Mouse (Mus musculus) myocyte (in vitro differentiated cells): ENCODE measurements around the gene Olfr279. TPM values are rescaled to one million over a fixed set of nuclear protein-coding genes. Genes with fewer than 3 reads are reported as not detected.
"Not testable (repeated sequence)": the region's sequence is repeated elsewhere in the genome, so short reads cannot be mapped to it uniquely, and the experiment has no call there.

Source experiments
- H3K27me3 ChIP-seq: one replicate; pipeline ENCODE4 v1.6.1; 2011; ENCODE audit not compliant: control insufficient read depth, insufficient read depth, insufficient read length
- H3K36me3 ChIP-seq: one replicate; pipeline ENCODE4 v1.6.1; 2011; ENCODE audit not compliant: control insufficient read depth, insufficient read depth
- H3K4me2 ChIP-seq: one replicate; pipeline ENCODE4 v1.6.1; 2011; ENCODE audit warnings: low read depth, control low read depth
- H3K4me3 ChIP-seq: one replicate; pipeline ENCODE4 v1.5.1; 2011; ENCODE audit warnings: mild to moderate bottlenecking, control low read depth, moderate library complexity
- H3K79me2 ChIP-seq: one replicate; pipeline ENCODE4 v1.6.1; 2011; ENCODE audit not compliant: control insufficient read depth, insufficient read depth
- H3ac ChIP-seq: one replicate; pipeline ENCODE4 v1.6.1; 2011; ENCODE audit not compliant: control insufficient read depth, insufficient read length
- CEBPB ChIP-seq: IDR thresholded peaks from 2 replicates; pipeline ENCODE4 v1.6.1; 2011; ENCODE audit warnings: mild to moderate bottlenecking, moderate library complexity; ENCODE audit not compliant: poor library complexity, insufficient read depth, severe bottlenecking
- E2F4 ChIP-seq: IDR thresholded peaks from one replicate; pipeline ENCODE4 v1.6.1; 2011; ENCODE audit warnings: mild to moderate bottlenecking, control low read depth, moderate library complexity; ENCODE audit not compliant: insufficient read depth
- MAX ChIP-seq: IDR thresholded peaks from one replicate; pipeline ENCODE4 v1.6.1; 2011; ENCODE audit warnings: low read depth, mild to moderate bottlenecking, control low read depth
- MYOD1 ChIP-seq, 3 experiments: IDR thresholded peaks; one replicate each; pipeline ENCODE4 v1.6.1; 2011; ENCODE audit warnings: control low read depth in 2 of 3, low read depth in 2 of 3, mild to moderate bottlenecking in 2 of 3, moderate library complexity in 1 of 3; ENCODE audit not compliant: insufficient read length in 2 of 3, control insufficient read depth in 1 of 3
- MYOG ChIP-seq, 3 experiments: IDR thresholded peaks; one replicate each; pipeline ENCODE4 v1.6.1; 2011; ENCODE audit warnings: control low read depth in 2 of 3, low read depth in 2 of 3, mild to moderate bottlenecking in 2 of 3; ENCODE audit not compliant: insufficient read length in 2 of 3, control insufficient read depth in 1 of 3, insufficient read depth in 1 of 3
- POLR2A ChIP-seq: IDR thresholded peaks from one replicate; pipeline ENCODE4 v1.6.1; 2011; ENCODE audit warnings: low read depth, mild to moderate bottlenecking, control low read depth, moderate library complexity; ENCODE audit not compliant: insufficient read length
- POLR2AphosphoS2 ChIP-seq: IDR thresholded peaks from one replicate; pipeline ENCODE4 v1.6.1; 2011; ENCODE audit warnings: low read depth, control low read depth; ENCODE audit not compliant: insufficient read length
- REST ChIP-seq: IDR thresholded peaks from one replicate; pipeline ENCODE4 v1.6.1; 2011; ENCODE audit warnings: mild to moderate bottlenecking, control low read depth, moderate library complexity; ENCODE audit not compliant: insufficient read depth, insufficient read length
- SRF ChIP-seq: IDR thresholded peaks from one replicate; pipeline ENCODE4 v1.6.1; 2011; ENCODE audit warnings: low read depth; ENCODE audit not compliant: control insufficient read depth, insufficient read length
- TCF12 ChIP-seq: IDR thresholded peaks from one replicate; pipeline ENCODE4 v1.6.1; 2011; ENCODE audit warnings: mild to moderate bottlenecking, control low read depth; ENCODE audit not compliant: poor library complexity, insufficient read depth, severe bottlenecking
- TCF3 ChIP-seq: IDR thresholded peaks from one replicate; pipeline ENCODE4 v1.6.1; 2011; ENCODE audit warnings: low read depth, control low read depth; ENCODE audit not compliant: insufficient read length
- USF1 ChIP-seq: IDR thresholded peaks from one replicate; pipeline ENCODE4 v1.6.1; 2011; ENCODE audit warnings: low read depth, mild to moderate bottlenecking, control low read depth, moderate library complexity
- polyA plus RNA-seq: library from polyadenylated mRNA; unstranded; fragments of >200 nt; fragmentation: generic; extraction: Trizol; gene quantifications from one replicate; pipeline ENCODE4 v1.2.1, GENCODE M21; 2012; ENCODE audit warnings: missing spikeins

The Olfr279 gene
- polyA plus RNA-seq, 1 experiment, result not detected

GRCm38 (mm10) chr15:98510438-98511385, 18.5 kb downstream of the Olfr279 start:
- H3K27me3 ChIP-seq, result no peaks in the 10 kb centered on the region
- no peak overlapping the region for H3ac ChIP-seq
- TF ChIP-seq MYOG (IDR thresholded peaks at IDR 0.05; ENCODE audit: control insufficient read depth in 1 of 3, insufficient read depth in 1 of 3, insufficient read length in 2 of 3, low read depth in 2 of 3) (peak in 1 of 3 experiments; percentile 9), USF1 (no peak), CEBPB (no peak)
- H3K4me3 ChIP-seq, result no peak overlapping the region
- H3K79me2 ChIP-seq, result no peaks in the 10 kb centered on the region
- H3K4me2 ChIP-seq, result peak overlapping the region; percentile 5
- H3K36me3 ChIP-seq, result peaks cover 7% of the 10 kb centered on the region

- H3K36me3 ChIP-seq, result peaks cover 9% of the 10 kb centered on the region
- no peak overlapping the region for H3K4me3 ChIP-seq
- TF ChIP-seq USF1, result no peak
- TF ChIP-seq TCF3, result no peak
- TF ChIP-seq REST, result no peak
- no peak for TF ChIP-seq MAX
- TF ChIP-seq TCF12, result no peak
- TF ChIP-seq E2F4, result no peak
- TF ChIP-seq MYOD1 (IDR thresholded peaks at IDR 0.05; ENCODE audit: control insufficient read depth in 1 of 3, insufficient read length in 2 of 3, low read depth in 2 of 3), result no peak
- TF ChIP-seq POLR2A, result no peak
- no peak for TF ChIP-seq CEBPB
- TF ChIP-seq SRF, result no peak
- TF ChIP-seq POLR2AphosphoS2, result no peak
- no peak for TF ChIP-seq MYOG (IDR thresholded peaks at IDR 0.05; ENCODE audit: control insufficient read depth in 1 of 3, insufficient read depth in 1 of 3, insufficient read length in 2 of 3, low read depth in 2 of 3)
- no peaks in the 10 kb centered on the region for H3K79me2 ChIP-seq
- H3ac ChIP-seq, result no peak overlapping the region
- H3K27me3 ChIP-seq, result no peaks in the 10 kb centered on the region
- H3K4me2 ChIP-seq, result no peak overlapping the region
Measured at GRCm38 (mm10) chr15:98511386-98511928, 19.3 kb downstream of the Olfr279 start.

- Histone ChIP-seq H3K4me2 (peak overlapping the region; percentile 87), H3K4me3 (peak overlapping the region; percentile 6)
Measured at GRCm38 (mm10) chr15:98512232-98512631, 20.0 kb downstream of the Olfr279 start.

GRCm38 (mm10) chr15:98512799-98513321, 20.7 kb downstream of the Olfr279 start:
- no peaks in the 10 kb centered on the region for H3K79me2 ChIP-seq
- no peak for TF ChIP-seq SRF
- TF ChIP-seq CEBPB, result no peak
- TF ChIP-seq POLR2AphosphoS2, result peak; percentile 56
- peak; percentile 38 for TF ChIP-seq POLR2A
- peak; percentile 36 for TF ChIP-seq USF1
- peak; percentile 84 to 94 (median 84) for TF ChIP-seq MYOG (IDR thresholded peaks at IDR 0.05; ENCODE audit: control insufficient read depth in 1 of 3, insufficient read depth in 1 of 3, insufficient read length in 2 of 3, low read depth in 2 of 3)
- TF ChIP-seq MYOD1 (IDR thresholded peaks at IDR 0.05; ENCODE audit: control insufficient read depth in 1 of 3, insufficient read length in 2 of 3, low read depth in 2 of 3), result peak in 2 of 3 experiments; percentile 92 to 96
- TF ChIP-seq E2F4, result no peak
- peak; percentile 90 for TF ChIP-seq TCF3
- peak; percentile 88 for TF ChIP-seq TCF12
- TF ChIP-seq MAX, result peak; percentile 37
- TF ChIP-seq REST, result no peak
- H3ac ChIP-seq, result no peak overlapping the region
- peaks cover 21% of the 10 kb centered on the region for H3K36me3 ChIP-seq
- H3K27me3 ChIP-seq, result no peaks in the 10 kb centered on the region
- H3K4me3 ChIP-seq, result peak overlapping the region; percentile 6
- H3K4me2 ChIP-seq, result peak overlapping the region; percentile 87

More at GRCm38 (mm10) chr15:98512232-98512631, 20.0 kb downstream of the Olfr279 start:
- Histone ChIP-seq H3ac (no peak overlapping the region), H3K36me3 (peaks cover 15% of the 10 kb centered on the region), H3K79me2 (no peaks in the 10 kb centered on the region), H3K27me3 (no peaks in the 10 kb centered on the region)
- TF ChIP-seq MYOG (IDR thresholded peaks at IDR 0.05; ENCODE audit: control insufficient read depth in 1 of 3, insufficient read depth in 1 of 3, insufficient read length in 2 of 3, low read depth in 2 of 3) (no peak), TCF12 (no peak), CEBPB (no peak), TCF3 (no peak), POLR2AphosphoS2 (no peak), MYOD1 (IDR thresholded peaks at IDR 0.05; ENCODE audit: control insufficient read depth in 1 of 3, insufficient read length in 2 of 3, low read depth in 2 of 3) (no peak), MAX (no peak), REST (no peak)

- not testable (repeated sequence) for H3ac ChIP-seq, H3K27me3 ChIP-seq, H3K79me2 ChIP-seq
- Histone ChIP-seq H3K4me3 (peak overlapping the region; percentile 6), H3K4me2 (peak overlapping the region; percentile 87), H3K36me3 (peaks cover 29% of the 10 kb centered on the region)
Measured at GRCm38 (mm10) chr15:98513676-98514075, 21.5 kb downstream of the Olfr279 start.
